Comparison of ENCODE assay signal across 21 mouse cellular contexts in the genomic region with DNA sequence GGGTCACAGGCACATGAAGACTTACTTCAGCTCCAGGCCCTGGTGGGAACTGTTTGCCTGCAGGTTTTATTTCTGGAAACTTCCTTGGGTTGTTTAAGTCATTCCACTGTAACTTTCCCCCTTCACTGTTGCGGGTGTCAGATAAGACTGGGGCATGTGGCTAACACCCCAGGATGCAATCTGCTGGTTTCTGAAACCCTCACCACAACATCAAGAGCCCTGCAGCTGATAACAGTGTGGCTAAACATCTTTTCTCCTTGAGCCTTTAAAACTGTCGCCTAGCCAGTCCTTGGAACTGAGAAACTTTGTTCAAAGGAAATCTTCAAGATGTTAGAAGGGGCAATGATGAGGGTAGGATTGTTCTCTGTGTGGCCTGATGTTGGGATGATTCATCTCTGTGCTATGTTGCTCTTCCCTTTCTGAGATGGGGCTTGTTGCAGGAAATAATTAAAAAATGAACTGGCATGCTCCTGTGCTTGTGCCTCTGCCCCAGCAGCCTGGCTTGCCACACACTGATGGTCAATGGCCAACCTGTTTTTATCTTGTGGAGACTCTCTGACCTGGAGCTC.
"Had no signal": no experiment of that assay in that cellular context is flagged by ENCODE, and none has a peak within 500 bp of the region (broad histone marks: within the 10 kb centered on the region; RNA-seq: fewer than 3 reads in every experiment).

No protein-coding gene starts in this region.

- H3K9me3 ChIP-seq: limb, embryonic 10.5 days; limb, embryonic 13.5 days; liver, embryonic 12.5 days; liver, embryonic 15.5 days; lung, embryonic 15.5 days; neural tube, embryonic 13.5 days had no signal

- H3K27me3 ChIP-seq: limb, embryonic 13.5 days; liver, embryonic 12.5 days; liver, embryonic 15.5 days; lung, embryonic 15.5 days; neural tube, embryonic 13.5 days had no signal

- H3K27ac ChIP-seq: limb, embryonic 10.5 days; limb, embryonic 13.5 days; liver, embryonic 12.5 days; liver, embryonic 15.5 days; lung, embryonic 15.5 days; neural tube, embryonic 13.5 days; stomach, postnatal 0 days had no signal

- DNase-seq: kidney, adult 18-20 months; kidney, adult 9 months; kidney, postnatal 14 days; kidney, postnatal 4 days; liver; lung, adult 18-20 months; lung, postnatal 10 days; lung, postnatal 36 days; midbrain, embryonic 14.5 days; right cerebral cortex, adult 18-20 months; right cerebral cortex, postnatal 14 days; right cerebral cortex, postnatal 4 days; thymus, adult 2 months; thymus, postnatal 36 days had no signal

- H3K4me2 ChIP-seq: limb, embryonic 13.5 days; liver, embryonic 12.5 days; liver, embryonic 15.5 days; lung, embryonic 15.5 days; neural tube, embryonic 13.5 days had no signal

- H3K4me1 ChIP-seq: liver, embryonic 12.5 days; liver, embryonic 15.5 days; lung, embryonic 15.5 days; neural tube, embryonic 13.5 days had no signal

- ATAC-seq: liver, embryonic 12.5 days had no signal

- H3K36me3 ChIP-seq: limb, embryonic 10.5 days; limb, embryonic 13.5 days; liver, embryonic 12.5 days; liver, embryonic 15.5 days; lung, embryonic 15.5 days; neural tube, embryonic 13.5 days had no signal

- H3K4me3 ChIP-seq: limb, embryonic 10.5 days; limb, embryonic 13.5 days; liver, embryonic 12.5 days; liver, embryonic 15.5 days; lung, embryonic 15.5 days; neural tube, embryonic 13.5 days had no signal
